Mouse (Mus musculus): ENCODE results near the gene Drd3. TPM values are rescaled to one million over a fixed set of nuclear protein-coding genes. Genes with fewer than 3 reads are reported as not detected.

Gene Drd3
- polyA plus RNA-seq, 1 experiment from 2014 or later = not detected

DNA sequence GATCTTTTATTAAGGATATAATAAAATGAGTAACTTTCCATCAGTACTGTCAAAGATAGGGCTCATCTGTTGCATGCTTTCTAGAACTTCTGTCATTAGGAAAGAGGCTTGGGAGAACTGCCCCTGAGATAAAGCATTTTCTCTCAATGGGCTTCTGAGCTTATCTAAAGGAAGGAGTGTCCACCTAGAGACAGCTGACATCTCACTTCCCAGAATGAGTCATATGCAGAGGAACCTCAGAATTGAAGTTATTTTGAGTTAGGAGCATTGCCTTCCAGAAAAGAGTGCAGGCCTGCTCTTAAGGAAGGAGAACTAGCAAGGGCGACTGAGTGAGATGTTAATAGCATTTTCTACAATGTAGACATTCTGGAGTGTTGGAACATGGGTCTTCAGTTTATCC lies 87.4 kb downstream of the Drd3 start:
- Histone ChIP-seq H3K36me3 (ENCODE audit: control insufficient read depth, insufficient read depth, low read length) (no peaks in the 10 kb centered on the region), H3K9ac (ENCODE audit: low read length) (no peak overlapping the region), H3K4me3 (ENCODE audit: low read depth, low read length) (no peak overlapping the region), H3K4me2 (ENCODE audit: low read depth, severe bottlenecking) (no peak overlapping the region), H3K9me3 (ENCODE audit: control insufficient read depth, low read length) (no peaks in the 10 kb centered on the region), H3K4me1 (ENCODE audit: control insufficient read depth, insufficient read depth, low read length) (no peaks in the 10 kb centered on the region), H3K27me3 (ENCODE audit: control insufficient read depth, insufficient read depth, low read length) (no peaks in the 10 kb centered on the region), H3K27ac (replicated peaks; ENCODE audit: low read depth, low read length) (no peak overlapping the region)
- WGBS = 97% methylated on average over 1 of the region's 1 CpGs
- DNase-seq (ENCODE audit: low spot score) = no peak
- no peak for ATAC-seq (ENCODE audit: insufficient number of reproducible peaks, low FRiP score, low TSS enrichment, low read depth)

DNA sequence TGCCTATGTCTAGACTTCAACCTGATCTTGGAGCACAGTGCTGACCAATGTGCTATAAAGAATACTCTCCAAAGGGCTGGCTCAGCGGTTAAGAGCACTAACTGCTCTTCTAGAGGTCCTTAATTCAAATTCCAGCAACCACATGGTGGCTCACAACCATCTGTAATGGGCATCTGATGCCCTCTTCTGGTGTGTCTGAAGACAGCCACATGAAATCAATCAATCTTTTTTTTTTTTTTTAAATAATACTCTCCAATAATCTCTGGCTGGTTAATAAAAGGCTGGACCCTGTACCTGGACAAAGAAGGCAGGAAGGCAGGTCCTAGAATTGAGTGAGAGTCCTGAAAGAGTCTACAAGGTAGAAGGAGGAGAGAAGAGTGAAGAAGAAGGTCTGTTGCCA lies 96.0 kb downstream of the Drd3 start:
- Histone ChIP-seq H3K36me3 (ENCODE audit: control insufficient read depth, insufficient read depth, low read length) (no peaks in the 10 kb centered on the region), H3K4me1 (ENCODE audit: control insufficient read depth, insufficient read depth, low read length) (no peaks in the 10 kb centered on the region), H3K27me3 (ENCODE audit: control insufficient read depth, insufficient read depth, low read length) (no peaks in the 10 kb centered on the region), H3K4me3 (ENCODE audit: low read depth, low read length) (no peak overlapping the region), H3K4me2 (ENCODE audit: low read depth, severe bottlenecking) (no peak overlapping the region), H3K9me3 (ENCODE audit: control insufficient read depth, low read length) (no peaks in the 10 kb centered on the region), H3K9ac (ENCODE audit: low read length) (no peak overlapping the region), H3K27ac (replicated peaks; ENCODE audit: low read depth, low read length) (no peak overlapping the region)
- ATAC-seq (ENCODE audit: insufficient number of reproducible peaks, low FRiP score, low TSS enrichment, low read depth) (no peak), DNase-seq (ENCODE audit: low spot score) (no peak)
- WGBS = 58% methylated on average over 1 of the region's 1 CpGs

DNA sequence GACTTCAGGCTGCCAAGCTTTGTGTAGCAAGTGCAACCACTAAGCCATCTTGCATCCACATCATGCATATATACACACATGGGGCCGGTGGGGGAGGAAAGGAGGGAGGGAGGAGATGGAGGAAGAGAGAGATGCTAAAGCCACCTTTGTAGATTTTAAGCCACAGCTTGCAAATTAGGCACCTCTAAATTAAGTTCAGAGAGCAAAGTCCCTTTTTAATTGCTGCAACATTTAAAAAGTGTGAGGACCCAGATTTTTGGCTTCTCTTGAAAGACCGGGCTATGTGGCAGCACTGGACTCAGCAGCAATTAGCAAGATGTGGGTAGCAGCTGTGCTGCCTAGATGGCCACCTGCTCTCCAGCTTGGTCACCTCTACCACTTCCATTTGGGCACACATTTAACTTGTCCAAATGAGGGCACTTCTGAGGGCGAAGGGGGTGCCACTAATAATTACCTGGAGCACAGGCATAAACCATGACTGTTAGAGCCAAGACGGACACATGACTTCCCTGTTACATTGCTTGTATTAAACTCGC lies 105.2 kb downstream of the Drd3 start:
- Histone ChIP-seq H3K4me3 (ENCODE audit: low read depth, low read length) (no peak overlapping the region), H3K27me3 (ENCODE audit: control insufficient read depth, insufficient read depth, low read length) (no peaks in the 10 kb centered on the region), H3K36me3 (ENCODE audit: control insufficient read depth, insufficient read depth, low read length) (peaks cover 3% of the 10 kb centered on the region; the same call in 1 of the 2 replicates), H3K4me1 (ENCODE audit: control insufficient read depth, insufficient read depth, low read length) (no peaks in the 10 kb centered on the region), H3K9ac (ENCODE audit: low read length) (no peak overlapping the region), H3K9me3 (ENCODE audit: control insufficient read depth, low read length) (no peaks in the 10 kb centered on the region), H3K27ac (replicated peaks; ENCODE audit: low read depth, low read length) (no peak overlapping the region), H3K4me2 (ENCODE audit: low read depth, severe bottlenecking) (no peak overlapping the region)
- DNase-seq (ENCODE audit: low spot score) (no peak), ATAC-seq (ENCODE audit: insufficient number of reproducible peaks, low FRiP score, low TSS enrichment, low read depth) (no peak)
- WGBS = 80% methylated on average over 5 of the region's 5 CpGs

DNA sequence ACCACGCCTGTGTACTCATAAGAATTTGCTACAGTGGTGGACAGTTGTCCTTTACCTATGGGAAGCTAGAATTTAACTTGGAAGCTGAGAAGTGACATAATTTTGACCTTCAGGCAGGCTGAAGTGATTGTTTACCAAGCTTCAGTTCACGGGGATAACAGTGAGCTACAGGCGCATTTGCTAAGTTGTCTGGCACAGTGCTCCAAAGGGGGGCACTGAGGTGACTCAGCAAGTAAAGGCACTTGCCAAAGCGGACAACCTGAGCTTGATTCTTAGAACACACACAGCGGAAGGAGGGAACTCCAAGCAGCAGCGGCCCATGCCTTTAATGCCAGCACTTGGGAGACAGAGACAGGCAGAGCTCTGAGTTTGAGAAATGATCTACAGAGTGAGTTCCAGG lies 106.8 kb downstream of the Drd3 start:
- Histone ChIP-seq H3K36me3 (ENCODE audit: control insufficient read depth, insufficient read depth, low read length) (peaks cover 3% of the 10 kb centered on the region), H3K9ac (ENCODE audit: low read length) (no peak overlapping the region), H3K4me2 (ENCODE audit: low read depth, severe bottlenecking) (no peak overlapping the region), H3K4me1 (ENCODE audit: control insufficient read depth, insufficient read depth, low read length) (no peaks in the 10 kb centered on the region), H3K27ac (replicated peaks; ENCODE audit: low read depth, low read length) (no peak overlapping the region), H3K4me3 (ENCODE audit: low read depth, low read length) (no peak overlapping the region), H3K9me3 (ENCODE audit: control insufficient read depth, low read length) (no peaks in the 10 kb centered on the region), H3K27me3 (ENCODE audit: control insufficient read depth, insufficient read depth, low read length) (no peaks in the 10 kb centered on the region)
- 81% methylated on average over 6 of the region's 6 CpGs for WGBS
- ATAC-seq (ENCODE audit: insufficient number of reproducible peaks, low FRiP score, low TSS enrichment, low read depth) (no peak), DNase-seq (ENCODE audit: low spot score) (no peak)

DNA sequence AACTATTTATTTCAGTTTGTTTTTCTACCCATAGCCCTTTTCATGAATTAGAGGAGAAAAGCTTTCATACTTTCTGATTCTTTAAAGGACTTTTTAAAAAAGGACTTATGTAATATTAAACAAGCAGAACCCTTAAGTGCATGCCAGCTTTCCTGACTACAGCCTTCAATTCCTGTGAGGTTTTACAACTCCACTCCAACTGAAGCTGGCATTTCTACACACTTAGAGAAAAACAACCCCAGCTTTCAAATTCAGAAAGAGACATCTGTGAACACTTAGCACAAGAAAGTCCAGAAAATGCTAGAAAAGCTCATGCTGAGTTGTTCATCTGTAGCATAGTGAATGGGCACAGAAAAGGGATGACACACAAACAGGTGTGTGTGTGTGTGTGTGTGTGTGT lies 116.0 kb downstream of the Drd3 start:
- Histone ChIP-seq H3K4me1 (ENCODE audit: control insufficient read depth, insufficient read depth, low read length) (no peaks in the 10 kb centered on the region), H3K9ac (ENCODE audit: low read length) (no peak overlapping the region), H3K4me2 (ENCODE audit: low read depth, severe bottlenecking) (no peak overlapping the region), H3K27me3 (ENCODE audit: control insufficient read depth, insufficient read depth, low read length) (no peaks in the 10 kb centered on the region), H3K27ac (replicated peaks; ENCODE audit: low read depth, low read length) (no peak overlapping the region), H3K9me3 (ENCODE audit: control insufficient read depth, low read length) (no peaks in the 10 kb centered on the region), H3K4me3 (ENCODE audit: low read depth, low read length) (no peak overlapping the region), H3K36me3 (ENCODE audit: control insufficient read depth, insufficient read depth, low read length) (peaks cover 3% of the 10 kb centered on the region; the same call in 1 of the 2 replicates)
- no peak for ATAC-seq (ENCODE audit: insufficient number of reproducible peaks, low FRiP score, low TSS enrichment, low read depth)
- no peak for DNase-seq (ENCODE audit: low spot score)

DNA sequence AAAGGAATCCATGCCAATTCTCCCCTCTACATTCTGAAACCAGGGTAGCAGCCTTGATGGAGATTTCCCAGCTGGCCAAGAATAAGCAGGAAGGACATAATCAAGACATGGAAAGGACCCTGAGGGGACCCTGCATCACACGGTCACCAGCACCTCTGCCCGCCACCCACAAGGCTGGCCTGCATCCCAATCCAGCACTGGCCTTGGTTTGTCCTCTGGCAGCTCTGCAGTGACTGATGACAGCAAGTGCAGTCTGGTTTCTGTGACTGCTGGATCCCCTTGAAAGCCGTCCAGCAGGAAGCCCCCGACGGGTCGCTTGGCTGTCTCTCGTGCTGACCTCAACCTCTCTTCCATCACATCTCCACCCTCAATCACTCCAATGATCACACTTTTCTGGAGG lies 117.6 kb downstream of the Drd3 start:
- Histone ChIP-seq H3K36me3 (ENCODE audit: control insufficient read depth, insufficient read depth, low read length) (peaks cover 3% of the 10 kb centered on the region; the same call in 1 of the 2 replicates), H3K4me3 (ENCODE audit: low read depth, low read length) (no peak overlapping the region), H3K4me1 (ENCODE audit: control insufficient read depth, insufficient read depth, low read length) (no peaks in the 10 kb centered on the region), H3K27me3 (ENCODE audit: control insufficient read depth, insufficient read depth, low read length) (no peaks in the 10 kb centered on the region), H3K9me3 (ENCODE audit: control insufficient read depth, low read length) (no peaks in the 10 kb centered on the region), H3K4me2 (ENCODE audit: low read depth, severe bottlenecking) (no peak overlapping the region), H3K27ac (replicated peaks; ENCODE audit: low read depth, low read length) (no peak overlapping the region), H3K9ac (ENCODE audit: low read length) (no peak overlapping the region)
- WGBS = 92% methylated on average over 7 of the region's 7 CpGs
- ATAC-seq (ENCODE audit: insufficient number of reproducible peaks, low FRiP score, low TSS enrichment, low read depth) (no peak), DNase-seq (ENCODE audit: low spot score) (no peak)

Small RNAs within 50 kb of the gene (microRNA-seq; reads per million reads assigned to microRNA genes)
- gene Gm25996 = not detected

Other genes starting within 250 kb of the Drd3 start
- gene Tigit, start 89.9 kb upstream of the Drd3 start, polyA plus RNA-seq (2014; fragmentation: Nextera tagmentation; extraction: Ambion mirVana) = not detected in 2 replicates
- 12.6 and 14.4 TPM in 2 replicates for gene Ccdc191, start 135.8 kb downstream of the Drd3 start, polyA plus RNA-seq (2014; fragmentation: Nextera tagmentation; extraction: Ambion mirVana)
- 40.1 and 46.8 TPM in 2 replicates for gene Qtrt2, start 172.8 kb downstream of the Drd3 start, polyA plus RNA-seq (2014; fragmentation: Nextera tagmentation; extraction: Ambion mirVana)
- 0.61 and 0.64 TPM in 2 replicates for gene Zdhhc23, start 225.8 kb downstream of the Drd3 start, polyA plus RNA-seq (2014; fragmentation: Nextera tagmentation; extraction: Ambion mirVana)

Measured in limb, embryonic 11.5 days (tissue).